Mouse (Mus musculus) CH12.LX (cell line): ENCODE measurements at regions not wholly inside any gene's neighbourhood (a gene's known extent, or its start where the extent isn't known, plus 50 kb on each side); places are given as distances from the start of the nearest gene placed in this dataset.

ENCODE experiments used
- DNase-seq: peaks from one replicate; pipeline ENCODE4 v3.0.0-alpha.2; 2013; ENCODE audit errors: extremely low read depth
- H3K27ac ChIP-seq: 2 replicates; pipeline ENCODE4 v1.5.1; 2012; ENCODE audit warnings: low read depth, mild to moderate bottlenecking, control low read depth, moderate library complexity; ENCODE audit not compliant: insufficient read depth
- H3K27me3 ChIP-seq: replicated peaks from 2 replicates; pipeline ENCODE3; 2012; ENCODE audit warnings: inconsistent platforms
- H3K36me3 ChIP-seq, 2 experiments: replicated peaks in 1 of 2; 2 replicates each; pipeline versions ENCODE3 to v1.6.1; 2012; ENCODE audit warnings: inconsistent platforms in 1 of 2, low read length in 1 of 2, mild to moderate bottlenecking in 1 of 2, mixed read lengths in 1 of 2, moderate library complexity in 1 of 2; ENCODE audit not compliant: control insufficient read depth in 1 of 2, insufficient read depth in 1 of 2
- H3K4me1 ChIP-seq, 2 experiments: 2 replicates each; pipeline ENCODE4 v1.6.1; 2012; ENCODE audit warnings: inconsistent platforms in 1 of 2, moderate library complexity in 1 of 2; ENCODE audit not compliant: insufficient read depth in 2 of 2, control insufficient read depth in 1 of 2
- H3K4me2 ChIP-seq: 2 replicates; pipeline ENCODE4 v1.6.1; 2012; ENCODE audit warnings: low read depth, mild to moderate bottlenecking, control low read depth; ENCODE audit not compliant: poor library complexity, insufficient read depth, severe bottlenecking
- H3K4me3 ChIP-seq, 3 experiments: fragments of 150-350 bp in 1 of 3; sonication (generic) in 1 of 3; replicated peaks in 1 of 3; 2 replicates each; pipeline versions ENCODE3 to v1.5.1; 2011 to 2012; ENCODE audit warnings: low read depth in 2 of 3, low read length in 2 of 3, mild to moderate bottlenecking in 2 of 3, moderate library complexity in 2 of 3, control low read depth in 1 of 3, improper control_type of control experiment in 1 of 3, inconsistent platforms in 1 of 3, mixed read lengths in 1 of 3; ENCODE audit not compliant: poor library complexity in 1 of 3
- H3K79me2 ChIP-seq: replicated peaks from 2 replicates; pipeline ENCODE4 v1.6.1; 2012; ENCODE audit warnings: mild to moderate bottlenecking, moderate library complexity; ENCODE audit not compliant: control insufficient read depth, poor library complexity, insufficient read depth, severe bottlenecking; ENCODE audit errors: extremely low read depth
- H3K9ac ChIP-seq: 2 replicates; pipeline ENCODE4 v1.6.1; 2012; ENCODE audit warnings: low read depth, mild to moderate bottlenecking, control low read depth, moderate library complexity; ENCODE audit not compliant: insufficient read depth
- H3K9me3 ChIP-seq: replicated peaks from 2 replicates; pipeline ENCODE3; 2012; ENCODE audit warnings: low read length, inconsistent platforms, mixed read lengths
- BHLHE40 ChIP-seq: IDR thresholded peaks from 2 replicates; pipeline ENCODE4 v1.6.1; 2011; ENCODE audit warnings: mild to moderate bottlenecking, low read depth, low read length, improper control_type of control experiment
- CHD1 ChIP-seq: IDR thresholded peaks from 2 replicates; pipeline ENCODE4 v1.6.1; 2012; ENCODE audit warnings: low read depth, low read length, improper control_type of control experiment, inconsistent platforms
- CTCF ChIP-seq, 2 experiments: IDR thresholded peaks in 1 of 2; conservative IDR thresholded peaks in 1 of 2; 2 replicates each; pipeline ENCODE4 v1.5.1; 2011 to 2012; ENCODE audit warnings: low read depth in 2 of 2, low read length in 2 of 2, improper control_type of control experiment in 1 of 2, inconsistent platforms in 1 of 2, mild to moderate bottlenecking in 1 of 2, moderate library complexity in 1 of 2
- E2F4 ChIP-seq: IDR thresholded peaks from 2 replicates; pipeline ENCODE4 v1.6.1; 2011; ENCODE audit warnings: low read depth, low read length, improper control_type of control experiment; ENCODE audit not compliant: insufficient replicate concordance
- GABPA ChIP-seq: IDR thresholded peaks from 2 replicates; pipeline ENCODE4 v1.6.1; 2012; ENCODE audit warnings: low read depth, low read length, improper control_type of control experiment, inconsistent platforms; ENCODE audit not compliant: insufficient replicate concordance
- HCFC1 ChIP-seq: IDR thresholded peaks from 2 replicates; pipeline ENCODE4 v1.6.1; 2012; ENCODE audit warnings: low read depth, mild to moderate bottlenecking, inconsistent platforms, low read length, improper control_type of control experiment
- IRF4 ChIP-seq: IDR thresholded peaks from 2 replicates; pipeline ENCODE4 v1.6.1; 2014; ENCODE audit warnings: low read depth, mild to moderate bottlenecking, inconsistent platforms, low read length, improper control_type of control experiment
- JUN ChIP-seq: IDR thresholded peaks from 2 replicates; pipeline ENCODE4 v1.6.1; 2011; ENCODE audit warnings: low read depth, mild to moderate bottlenecking, low read length, improper control_type of control experiment, moderate library complexity; ENCODE audit not compliant: insufficient read depth
- JUND ChIP-seq: conservative IDR thresholded peaks from 2 replicates; pipeline ENCODE4 v1.6.1; 2011; ENCODE audit warnings: low read depth, low read length, improper control_type of control experiment
- KAT2A ChIP-seq: IDR thresholded peaks from 2 replicates; pipeline ENCODE4 v1.6.1; 2012; ENCODE audit warnings: low read length, improper control_type of control experiment, inconsistent platforms; ENCODE audit not compliant: insufficient replicate concordance
- MAZ ChIP-seq: IDR thresholded peaks from 2 replicates; pipeline ENCODE4 v1.6.1; 2012; ENCODE audit warnings: low read depth, mild to moderate bottlenecking, inconsistent platforms, low read length, improper control_type of control experiment, moderate library complexity
- MYC ChIP-seq: IDR thresholded peaks from 2 replicates; pipeline ENCODE4 v1.6.1; 2011; ENCODE audit warnings: low read depth, mild to moderate bottlenecking, improper control_type of control experiment, low read length
- NRF1 ChIP-seq: IDR thresholded peaks from 2 replicates; pipeline ENCODE4 v1.6.1; 2014; ENCODE audit warnings: low read depth, mild to moderate bottlenecking, inconsistent platforms, low read length, improper control_type of control experiment, moderate library complexity
- PAX5 ChIP-seq: IDR thresholded peaks from 2 replicates; pipeline ENCODE4 v1.6.1; 2012; ENCODE audit warnings: low read length, inconsistent platforms, mixed read lengths
- POLR2AphosphoS2 ChIP-seq: IDR thresholded peaks from 2 replicates; pipeline ENCODE4 v1.6.1; 2011; ENCODE audit warnings: low read depth, low read length, improper control_type of control experiment
- RAD21 ChIP-seq: IDR thresholded peaks from 2 replicates; pipeline ENCODE4 v1.6.1; 2011; ENCODE audit warnings: low read depth, mild to moderate bottlenecking, low read length, improper control_type of control experiment, moderate library complexity
- RCOR1 ChIP-seq: conservative IDR thresholded peaks from 2 replicates; pipeline ENCODE4 v1.6.1; 2012; ENCODE audit warnings: low read depth, mild to moderate bottlenecking, inconsistent platforms, low read length, improper control_type of control experiment
- SMC3 ChIP-seq: IDR thresholded peaks from 2 replicates; pipeline ENCODE4 v1.6.1; 2011; ENCODE audit warnings: low read depth, low read length, improper control_type of control experiment
- TBP ChIP-seq: conservative IDR thresholded peaks from 2 replicates; pipeline ENCODE4 v1.6.1; 2011; ENCODE audit warnings: low read depth, low read length, improper control_type of control experiment
- TCF12 ChIP-seq: IDR thresholded peaks from 2 replicates; pipeline ENCODE4 v1.6.1; 2014; ENCODE audit warnings: low read depth, mild to moderate bottlenecking, inconsistent platforms, low read length, improper control_type of control experiment
- UBTF ChIP-seq: IDR thresholded peaks from 2 replicates; pipeline ENCODE4 v1.6.1; 2012; ENCODE audit warnings: low read depth, mild to moderate bottlenecking, inconsistent platforms, low read length, improper control_type of control experiment, moderate library complexity
- USF1 ChIP-seq: IDR thresholded peaks from 2 replicates; pipeline ENCODE4 v1.6.1; 2014; ENCODE audit warnings: low read depth, mild to moderate bottlenecking, inconsistent platforms, low read length, improper control_type of control experiment
- USF2 ChIP-seq: conservative IDR thresholded peaks from 2 replicates; pipeline ENCODE4 v1.6.1; 2011; ENCODE audit warnings: low read depth, low read length, improper control_type of control experiment
- ZC3H11A ChIP-seq: IDR thresholded peaks from 2 replicates; pipeline ENCODE4 v1.6.1; 2012; ENCODE audit warnings: low read depth, mild to moderate bottlenecking, inconsistent platforms, low read length, improper control_type of control experiment
- ZKSCAN1 ChIP-seq: IDR thresholded peaks from 2 replicates; pipeline ENCODE4 v1.6.1; 2012; ENCODE audit warnings: low read depth, inconsistent platforms, low read length, improper control_type of control experiment, borderline replicate concordance
- ZMIZ1 ChIP-seq: IDR thresholded peaks from 2 replicates; pipeline ENCODE4 v1.6.1; 2012; ENCODE audit warnings: low read depth, mild to moderate bottlenecking, inconsistent platforms, low read length, improper control_type of control experiment
- dilution Hi-C: fragments of 300-500 bp; cut with MboI; formaldehyde crosslinking; loops from 2 replicates; pipeline ENCODE4 v1.14.3; 2020; ENCODE audit warnings: low sequenced_read_pairs; ENCODE audit not compliant: extremely low pct_unique_long_range_greater_than_20kb, extremely low pct_ligation_motif_present
- in situ Hi-C: fragments of 300-500 bp; cut with MboI; formaldehyde crosslinking; loops from 3 replicates; pipeline ENCODE4 v1.14.3; 2019; ENCODE audit warnings: low sequenced_read_pairs, low pct_ligation_motif_present, low pct_unique_long_range_greater_than_20kb, mixed read lengths

DNA sequence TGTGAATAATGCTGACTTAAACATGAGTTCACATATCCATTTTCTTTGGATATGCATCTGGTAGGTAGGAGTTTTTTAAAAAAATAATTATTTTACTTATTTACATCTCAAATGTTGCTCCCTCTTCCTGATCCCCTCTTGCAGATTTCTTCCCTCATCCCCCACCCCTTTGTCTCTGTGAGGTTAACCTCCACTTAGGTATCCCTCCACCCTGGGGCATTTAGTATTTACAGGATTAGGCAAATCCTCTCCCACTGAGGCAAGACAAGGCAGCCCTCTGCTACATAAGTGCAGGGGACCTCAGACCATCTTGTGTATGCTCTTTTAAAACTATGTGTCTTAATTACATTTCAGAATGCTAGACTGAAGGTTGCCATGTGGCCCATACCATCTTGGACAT, 155.2 kb upstream of the Shcbp1 start:
- Histone ChIP-seq H3K27ac (no peak overlapping the region), H3K9me3 (no peaks in the 10 kb centered on the region), H3K4me1 (no peaks in the 10 kb centered on the region), H3K4me3 (no peak overlapping the region), H3K27me3 (no peaks in the 10 kb centered on the region), H3K36me3 (no peaks in the 10 kb centered on the region), H3K79me2 (no peaks in the 10 kb centered on the region), H3K4me2 (no peak overlapping the region), H3K9ac (no peak overlapping the region)
- no peak for DNase-seq
- in situ Hi-C loops (no loop called here), dilution Hi-C loops (no loop called here)
- TF ChIP-seq E2F4 (no peak), USF1 (no peak), IRF4 (no peak), NRF1 (no peak), SMC3 (no peak), POLR2AphosphoS2 (no peak), BHLHE40 (no peak), PAX5 (no peak), TBP (no peak), CHD1 (no peak), USF2 (no peak), RCOR1 (no peak), JUN (no peak), TCF12 (no peak), ZKSCAN1 (no peak), JUND (no peak), HCFC1 (no peak), GABPA (no peak), ZC3H11A (no peak)

DNA sequence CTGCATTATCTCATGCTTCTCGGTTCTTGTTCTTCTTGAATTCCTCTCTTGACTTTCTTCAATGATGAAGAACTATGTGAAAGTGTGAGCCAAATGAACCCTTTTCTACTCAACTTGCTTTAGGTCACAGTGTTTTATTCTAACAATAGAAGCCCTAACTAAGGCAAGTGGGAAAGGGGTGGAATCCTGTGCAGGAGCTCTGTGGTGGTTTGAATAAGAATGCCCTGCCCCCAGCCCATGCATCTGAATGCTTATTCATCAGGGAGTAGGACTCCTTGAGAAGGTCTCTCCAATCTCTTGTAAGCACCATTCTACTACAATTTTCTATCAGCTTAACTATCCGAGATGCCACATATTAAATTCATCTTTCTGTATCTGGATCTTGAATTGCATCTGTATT, 154.7 kb upstream of the Shcbp1 start:
- Histone ChIP-seq H3K4me2 (no peak overlapping the region), H3K9me3 (no peaks in the 10 kb centered on the region), H3K27ac (no peak overlapping the region), H3K36me3 (no peaks in the 10 kb centered on the region), H3K27me3 (no peaks in the 10 kb centered on the region), H3K9ac (no peak overlapping the region), H3K4me1 (no peaks in the 10 kb centered on the region), H3K79me2 (no peaks in the 10 kb centered on the region), H3K4me3 (no peak overlapping the region)
- no peak for DNase-seq
- no peak for TF ChIP-seq ZMIZ1
- TF ChIP-seq MYC = no peak
- no peak for TF ChIP-seq CTCF (conservative IDR thresholded peaks at IDR 0.05 in 1 of 2, IDR thresholded peaks at IDR 0.05 in 1 of 2; ENCODE audit: low read depth in 2 of 2, low read length in 2 of 2)
- no peak for TF ChIP-seq KAT2A
- TF ChIP-seq UBTF = no peak
- TF ChIP-seq RAD21 = no peak
- TF ChIP-seq MAZ = no peak
- no peak for TF ChIP-seq HCFC1
- TF ChIP-seq SMC3 = no peak
- in situ Hi-C loops = no loop called here
- dilution Hi-C loops = no loop called here
